Mouse (Mus musculus) embryonic facial prominence, embryonic 10.5 days (tissue): ENCODE results near the gene Kdm7a. TPM values are rescaled to one million over a fixed set of nuclear protein-coding genes. Genes with fewer than 3 reads are reported as not detected.
A peak's percentile ranks its signal among the peaks of the same experiment; 100 is the strongest.

Experiments used
- DNase-seq: peaks from one replicate; pipeline ENCODE4 v3.0.0-alpha.2; 2017; ENCODE audit warnings: low spot score
- H3K27ac ChIP-seq: fragments of 300-500 bp; sonication (generic); replicated peaks from 2 replicates; pipeline ENCODE4 v1.5.1; 2016; ENCODE audit warnings: mild to moderate bottlenecking
- H3K27me3 ChIP-seq: fragments of 300-500 bp; sonication (generic); replicated peaks from 2 replicates; pipeline ENCODE4 v1.6.1; 2016; ENCODE audit warnings: low read depth, mild to moderate bottlenecking; ENCODE audit not compliant: poor library complexity, severe bottlenecking
- H3K36me3 ChIP-seq: fragments of 300-500 bp; sonication (generic); replicated peaks from 2 replicates; pipeline ENCODE4 v1.6.1; 2016; ENCODE audit warnings: mild to moderate bottlenecking, moderate library complexity
- H3K4me1 ChIP-seq: fragments of 300-500 bp; sonication (generic); 2 replicates; pipeline ENCODE4 v1.6.1; 2016
- H3K4me3 ChIP-seq: fragments of 300-500 bp; sonication (generic); 2 replicates; pipeline ENCODE4 v1.5.1; 2016; ENCODE audit warnings: mild to moderate bottlenecking, moderate library complexity
- H3K9me3 ChIP-seq: fragments of 300-500 bp; sonication (generic); 2 replicates; pipeline ENCODE4 v1.6.1; 2016; ENCODE audit warnings: mild to moderate bottlenecking
- WGBS: fragments of 180-500 bp; shearing (Covaris S2); methylation state at CpG from one replicate; pipeline ENCODE4 v1.1.7; 2016; 5-methylcytosine and 5-hydroxymethylcytosine counted together
- polyA plus RNA-seq: library from polyadenylated mRNA; unstranded; fragments of >200 nt; fragmentation: Nextera tagmentation; extraction: Ambion mirVana; gene quantifications from 2 replicates; pipeline ENCODE4 v1.2.1, GENCODE M21; 2016

Kdm7a gene
- polyA plus RNA-seq = 9.5 and 11.1 TPM in 2 replicates

GRCm38 (mm10) chr6:39206581-39207461 lies at the start of gene Kdm7a:
TSS of gene Kdm7a (minus strand) at chr6:39206789.
- no peaks in the 10 kb centered on the region for H3K27me3 ChIP-seq
- 4% methylated on average over 124 of the region's 124 CpGs for WGBS
- H3K4me1 ChIP-seq = peaks cover 12% of the 10 kb centered on the region
- DNase-seq = peak; percentile 92
- H3K4me3 ChIP-seq = peak within 1 kb of the TSS; percentile 98
- no peaks in the 10 kb centered on the region for H3K9me3 ChIP-seq
- H3K36me3 ChIP-seq = no peaks in the 10 kb centered on the region
- peak within 1 kb of the TSS; percentile 98 for H3K27ac ChIP-seq

GRCm38 (mm10) chr6:39255271-39255670 lies 48.7 kb upstream of the Kdm7a start:
- Histone ChIP-seq H3K9me3 (no peaks in the 10 kb centered on the region), H3K36me3 (no peaks in the 10 kb centered on the region), H3K27me3 (peaks cover 38% of the 10 kb centered on the region), H3K4me1 (peaks cover 24% of the 10 kb centered on the region), H3K4me3 (no peak overlapping the region), H3K27ac (no peak overlapping the region)
- 75% methylated on average over 8 of the region's 8 CpGs for WGBS
- DNase-seq = no peak

- H3K27me3 ChIP-seq = peaks cover 2% of the 10 kb centered on the region
- no peaks in the 10 kb centered on the region for H3K36me3 ChIP-seq
- H3K9me3 ChIP-seq = no peaks in the 10 kb centered on the region
- H3K27ac ChIP-seq = no peak overlapping the region
- H3K4me1 ChIP-seq = no peaks in the 10 kb centered on the region
- 88% methylated on average over 2 of the region's 2 CpGs for WGBS
- DNase-seq = no peak
- no peak overlapping the region for H3K4me3 ChIP-seq
Measured at GRCm38 (mm10) chr6:39250055-39250454, 43.5 kb upstream of the Kdm7a start.

GRCm38 (mm10) chr6:39249176-39249770 lies 42.7 kb upstream of the Kdm7a start:
- H3K27ac ChIP-seq = no peak overlapping the region
- H3K27me3 ChIP-seq = no peaks in the 10 kb centered on the region
- no peaks in the 10 kb centered on the region for H3K36me3 ChIP-seq
- 53% methylated on average over 16 of the region's 16 CpGs for WGBS
- DNase-seq = peak; percentile 42
- no peaks in the 10 kb centered on the region for H3K9me3 ChIP-seq
- no peak overlapping the region for H3K4me3 ChIP-seq
- H3K4me1 ChIP-seq = peaks cover 3% of the 10 kb centered on the region; the same call in 1 of the 2 replicates

- H3K9me3 ChIP-seq = no peaks in the 10 kb centered on the region
Measured at GRCm38 (mm10) chr6:39244066-39244465, 37.5 kb upstream of the Kdm7a start.

GRCm38 (mm10) chr6:39243511-39243961 lies 36.9 kb upstream of the Kdm7a start:
- Histone ChIP-seq H3K27me3 (no peaks in the 10 kb centered on the region), H3K4me3 (no peak overlapping the region), H3K9me3 (no peaks in the 10 kb centered on the region), H3K36me3 (no peaks in the 10 kb centered on the region), H3K4me1 (peaks cover 18% of the 10 kb centered on the region), H3K27ac (0 out of 2 replicates have a peak overlapping the region, but pooled peaks have one; percentile 40)
- 64% methylated on average over 8 of the region's 8 CpGs for WGBS
- DNase-seq = no peak

More at GRCm38 (mm10) chr6:39244066-39244465, 37.5 kb upstream of the Kdm7a start:
- no peaks in the 10 kb centered on the region for H3K36me3 ChIP-seq
- WGBS = 86% methylated on average over 9 of the region's 9 CpGs
- no peak overlapping the region for H3K27ac ChIP-seq
- H3K4me3 ChIP-seq = no peak overlapping the region
- DNase-seq = no peak
- H3K27me3 ChIP-seq = no peaks in the 10 kb centered on the region
- peaks cover 18% of the 10 kb centered on the region for H3K4me1 ChIP-seq

- peak; percentile 59 for DNase-seq
- Histone ChIP-seq H3K36me3 (no peaks in the 10 kb centered on the region), H3K27ac (no peak overlapping the region), H3K9me3 (no peaks in the 10 kb centered on the region), H3K4me3 (no peak overlapping the region), H3K4me1 (peaks cover 21% of the 10 kb centered on the region), H3K27me3 (no peaks in the 10 kb centered on the region)
- WGBS = 76% methylated on average over 8 of the region's 8 CpGs
Measured at GRCm38 (mm10) chr6:39242718-39243471, 36.3 kb upstream of the Kdm7a start.

- no peak overlapping the region for H3K27ac ChIP-seq
- H3K4me1 ChIP-seq = peaks cover 28% of the 10 kb centered on the region
- WGBS = 89% methylated on average over 4 of the region's 4 CpGs
- H3K36me3 ChIP-seq = no peaks in the 10 kb centered on the region
- no peaks in the 10 kb centered on the region for H3K9me3 ChIP-seq
- H3K4me3 ChIP-seq = no peak overlapping the region
- DNase-seq = no peak
- H3K27me3 ChIP-seq = no peaks in the 10 kb centered on the region
Measured at GRCm38 (mm10) chr6:39241421-39241891, 34.9 kb upstream of the Kdm7a start.

- DNase-seq = no peak
- Histone ChIP-seq H3K27me3 (no peaks in the 10 kb centered on the region), H3K27ac (no peak overlapping the region), H3K4me3 (no peak overlapping the region), H3K36me3 (no peaks in the 10 kb centered on the region), H3K4me1 (peaks cover 28% of the 10 kb centered on the region), H3K9me3 (no peaks in the 10 kb centered on the region)
- 88% methylated on average over 3 of the region's 3 CpGs for WGBS
Measured at GRCm38 (mm10) chr6:39240956-39241355, 34.4 kb upstream of the Kdm7a start.

GRCm38 (mm10) chr6:39237887-39238286 lies 31.3 kb upstream of the Kdm7a start:
- Histone ChIP-seq H3K27me3 (no peaks in the 10 kb centered on the region), H3K9me3 (no peaks in the 10 kb centered on the region)
- 45% methylated on average over 3 of the region's 3 CpGs for WGBS

GRCm38 (mm10) chr6:39232617-39233016 lies 26.0 kb upstream of the Kdm7a start:
- no peaks in the 10 kb centered on the region for H3K9me3 ChIP-seq
- H3K27ac ChIP-seq = no peak overlapping the region
- 80% methylated on average over 4 of the region's 4 CpGs for WGBS
- no peak overlapping the region for H3K4me3 ChIP-seq
- no peaks in the 10 kb centered on the region for H3K27me3 ChIP-seq
- no peak for DNase-seq
- no peaks in the 10 kb centered on the region for H3K36me3 ChIP-seq
- peaks cover 5% of the 10 kb centered on the region for H3K4me1 ChIP-seq

More at GRCm38 (mm10) chr6:39237887-39238286, 31.3 kb upstream of the Kdm7a start:
- H3K27ac ChIP-seq = no peak overlapping the region
- no peak for DNase-seq
- no peaks in the 10 kb centered on the region for H3K36me3 ChIP-seq
- peaks cover 11% of the 10 kb centered on the region for H3K4me1 ChIP-seq
- no peak overlapping the region for H3K4me3 ChIP-seq

GRCm38 (mm10) chr6:39230664-39231063 lies 24.1 kb upstream of the Kdm7a start:
- Histone ChIP-seq H3K27ac (no peak overlapping the region), H3K9me3 (no peaks in the 10 kb centered on the region), H3K27me3 (no peaks in the 10 kb centered on the region), H3K4me3 (no peak overlapping the region), H3K36me3 (no peaks in the 10 kb centered on the region), H3K4me1 (peaks cover 9% of the 10 kb centered on the region)
- 86% methylated on average over 8 of the region's 8 CpGs for WGBS
- DNase-seq = no peak
